Mouse (Mus musculus) heart, embryonic 14.5 days (tissue): ENCODE results near the gene Med27. TPM values are rescaled to one million over a fixed set of nuclear protein-coding genes. Genes with fewer than 3 reads are reported as not detected.

Experiments used
- ATAC-seq: fragments of 200-750 bp; cut with Nextera tagmentation; 2 replicates; pipeline ENCODE4 v1.8.0; 2017; ENCODE audit warnings: low read depth, moderate TSS enrichment; ENCODE audit not compliant: insufficient number of reproducible peaks, insufficient read depth, low FRiP score
- H3K27ac ChIP-seq, 2 experiments: fragments of 200-500 bp in 1 of 2; fragments of 300-500 bp in 1 of 2; sonication (generic) in 1 of 2; replicated peaks in 1 of 2; 2 replicates each; pipeline ENCODE4 v1.5.1; 2012 to 2014; ENCODE audit warnings: low read depth in 2 of 2, low read length in 2 of 2, control low read depth in 1 of 2, mild to moderate bottlenecking in 1 of 2, mixed read lengths in 1 of 2; ENCODE audit not compliant: control insufficient read depth in 1 of 2, insufficient read depth in 1 of 2
- H3K27me3 ChIP-seq: fragments of 300-500 bp; sonication (generic); 2 replicates; pipeline ENCODE4 v1.6.1; 2014; ENCODE audit warnings: mild to moderate bottlenecking, low read length, control low read depth; ENCODE audit not compliant: control insufficient read depth, insufficient read depth
- H3K36me3 ChIP-seq: fragments of 300-500 bp; sonication (generic); 2 replicates; pipeline ENCODE4 v1.6.1; 2014; ENCODE audit warnings: mild to moderate bottlenecking, control low read depth, low read length, mixed read lengths; ENCODE audit not compliant: control insufficient read depth, insufficient read depth
- H3K4me1 ChIP-seq, 2 experiments: fragments of 200-500 bp in 1 of 2; fragments of 300-500 bp in 1 of 2; sonication (generic) in 1 of 2; 2 replicates each; pipeline ENCODE4 v1.6.1; 2012 to 2014; ENCODE audit warnings: low read length in 2 of 2, control low read depth in 1 of 2, mixed read lengths in 1 of 2; ENCODE audit not compliant: control insufficient read depth in 2 of 2, insufficient read depth in 2 of 2
- H3K4me2 ChIP-seq: fragments of 300-500 bp; sonication (generic); 2 replicates; pipeline ENCODE4 v1.6.1; 2014; ENCODE audit warnings: mild to moderate bottlenecking, low read length
- H3K4me3 ChIP-seq, 2 experiments: fragments of 200-500 bp in 1 of 2; fragments of 300-500 bp in 1 of 2; sonication (generic) in 1 of 2; 2 replicates each; pipeline ENCODE4 v1.5.1; 2012 to 2014; ENCODE audit warnings: low read length in 2 of 2, mild to moderate bottlenecking in 2 of 2, control low read depth in 1 of 2, low read depth in 1 of 2, moderate library complexity in 1 of 2; ENCODE audit not compliant: control insufficient read depth in 1 of 2, insufficient read depth in 1 of 2
- H3K9ac ChIP-seq: fragments of 300-500 bp; sonication (generic); 2 replicates; pipeline ENCODE4 v1.6.1; 2014; ENCODE audit warnings: mild to moderate bottlenecking, low read length
- H3K9me3 ChIP-seq: fragments of 300-500 bp; sonication (generic); 2 replicates; pipeline ENCODE4 v1.6.1; 2016; ENCODE audit warnings: low read length, control low read depth; ENCODE audit not compliant: control insufficient read depth
- WGBS: fragments of 180-500 bp; shearing (Covaris S2); extraction: QIAGEN DNeasy Blood & Tissue Kit; methylation state at CpG from one replicate; pipeline ENCODE4 v1.1.7; 2014; 5-methylcytosine and 5-hydroxymethylcytosine counted together
- polyA plus RNA-seq: library from polyadenylated mRNA; unstranded; fragments of >200 nt; fragmentation: Nextera tagmentation; extraction: Ambion mirVana; gene quantifications from 2 replicates; pipeline ENCODE4 v1.2.1, GENCODE M21; 2014

The Med27 gene
- polyA plus RNA-seq, 1 experiment from 2014 or later, result 34.5 TPM

DNA sequence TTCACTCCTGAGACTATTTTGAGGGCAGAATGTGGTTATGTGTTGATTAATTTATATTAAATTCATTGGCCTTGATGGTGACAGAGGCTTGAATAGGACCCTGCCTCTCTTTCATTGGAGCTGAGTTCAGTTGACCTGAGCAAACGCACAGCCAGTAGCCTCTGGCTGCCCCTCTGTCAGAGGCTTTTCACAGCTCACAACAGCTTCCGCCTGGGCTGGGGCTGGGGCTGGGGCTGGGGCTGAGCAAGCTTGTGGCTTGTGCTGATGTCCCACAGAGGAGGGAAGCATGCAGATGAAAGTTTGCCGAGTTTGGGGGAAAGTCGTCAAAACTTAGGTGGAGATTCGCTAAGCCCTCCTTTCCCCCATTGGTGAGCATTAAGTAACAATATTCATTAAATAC, 72.8 kb downstream of the Med27 start:
- Histone ChIP-seq H3K27ac (no peak overlapping the region), H3K4me2 (no peak overlapping the region), H3K9me3 (no peaks in the 10 kb centered on the region), H3K4me1 (peaks cover 2 to 11% of the 10 kb centered on the region in 2 experiments; a peak in 3 of 4 replicates), H3K27me3 (no peaks in the 10 kb centered on the region), H3K4me3 (no peak overlapping the region), H3K9ac (no peak overlapping the region), H3K36me3 (no peaks in the 10 kb centered on the region)
- 46% methylated on average over 5 of the region's 5 CpGs for WGBS
- ATAC-seq, result no peak

DNA sequence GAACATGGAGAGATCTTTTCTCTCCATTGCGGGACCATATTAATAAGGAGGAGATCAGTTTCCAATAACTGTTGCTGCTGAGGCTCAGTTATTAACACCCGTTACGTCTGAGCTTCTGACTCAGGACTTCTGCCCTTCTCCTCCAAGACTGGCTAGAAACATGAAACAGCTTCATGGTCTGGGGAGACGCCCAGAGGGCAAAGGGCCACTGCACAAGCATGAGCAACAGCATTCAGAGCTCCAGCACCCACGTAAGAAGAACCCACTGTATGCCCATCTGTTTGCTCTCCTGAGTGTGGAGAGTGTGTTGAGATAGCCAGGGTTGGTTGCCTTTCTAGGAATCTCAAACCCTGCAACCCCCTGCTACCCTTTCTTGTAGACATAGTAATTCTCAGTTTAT, 73.3 kb downstream of the Med27 start:
- H3K27ac ChIP-seq, result no peak overlapping the region
- no peaks in the 10 kb centered on the region for H3K36me3 ChIP-seq
- WGBS, result 87% methylated on average over 5 of the region's 5 CpGs
- H3K9ac ChIP-seq, result no peak overlapping the region
- ATAC-seq, result no peak
- H3K27me3 ChIP-seq, result no peaks in the 10 kb centered on the region
- peaks cover 2 to 11% of the 10 kb centered on the region in 2 experiments; a peak in 3 of 4 replicates for H3K4me1 ChIP-seq
- H3K4me3 ChIP-seq, result no peak overlapping the region
- no peak overlapping the region for H3K4me2 ChIP-seq
- H3K9me3 ChIP-seq, result no peaks in the 10 kb centered on the region

DNA sequence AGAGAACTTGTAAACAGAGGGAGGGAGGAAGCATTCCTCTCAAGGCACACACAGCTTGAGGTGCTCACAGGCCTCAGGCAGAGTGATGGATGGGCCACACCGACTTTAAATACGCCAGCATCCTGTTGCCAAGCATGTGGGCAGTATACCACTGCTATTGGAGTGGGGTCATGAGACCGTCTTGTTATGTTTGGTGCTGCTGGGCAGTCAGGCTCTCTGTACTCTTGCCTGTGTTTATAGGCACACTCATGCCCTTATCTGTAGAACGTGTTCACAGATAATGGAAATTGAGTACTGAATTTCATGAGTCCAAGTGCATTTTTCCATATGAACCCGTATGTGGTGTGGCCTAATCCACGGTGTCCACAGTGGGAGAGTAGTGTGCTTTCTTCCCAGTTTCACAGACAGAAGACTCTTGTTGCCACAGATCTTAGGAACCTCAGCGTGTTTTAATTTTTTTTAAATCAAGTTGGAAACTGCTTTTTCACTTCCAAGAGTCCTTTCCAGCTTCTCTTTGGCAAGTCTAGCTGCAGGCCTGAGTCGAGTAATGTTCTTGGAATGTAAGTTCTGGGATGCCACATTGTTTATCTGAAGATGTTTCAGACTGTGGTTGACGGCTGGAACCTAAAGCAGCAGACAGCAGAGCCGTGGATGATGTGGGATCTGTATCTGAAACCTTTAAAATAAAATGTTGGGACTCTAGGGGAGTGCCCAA, 75.7 kb downstream of the Med27 start:
- WGBS, result 51% methylated on average over 10 of the region's 10 CpGs

GRCm38 (mm10) chr2:29423059-29423458, 76.4 kb downstream of the Med27 start:
- H3K4me3 ChIP-seq, result no peak overlapping the region
- no peak overlapping the region for H3K9ac ChIP-seq
- no peak overlapping the region for H3K27ac ChIP-seq
- 66% methylated on average over 3 of the region's 3 CpGs for WGBS
- no peaks in the 10 kb centered on the region for H3K27me3 ChIP-seq
- H3K4me2 ChIP-seq, result no peak overlapping the region
- no peaks in the 10 kb centered on the region for H3K36me3 ChIP-seq
- no peaks in the 10 kb centered on the region for H3K9me3 ChIP-seq
- H3K4me1 ChIP-seq, result peaks cover 10 to 20% of the 10 kb centered on the region in 2 experiments
- no peak for ATAC-seq

More for the DNA sequence above, 75.7 kb downstream of the Med27 start:
- Histone ChIP-seq H3K36me3 (no peaks in the 10 kb centered on the region), H3K4me2 (no peak overlapping the region), H3K4me1 (peaks cover 10 to 15% of the 10 kb centered on the region in 2 experiments), H3K4me3 (no peak overlapping the region), H3K27me3 (no peaks in the 10 kb centered on the region), H3K9me3 (no peaks in the 10 kb centered on the region), H3K27ac (no peak overlapping the region), H3K9ac (no peak overlapping the region)
- no peak for ATAC-seq

GRCm38 (mm10) chr2:29425386-29425785, 78.8 kb downstream of the Med27 start:
- H3K4me3 ChIP-seq, result no peak overlapping the region
- 83% methylated on average over 2 of the region's 2 CpGs for WGBS
- no peak overlapping the region for H3K9ac ChIP-seq
- H3K36me3 ChIP-seq, result no peaks in the 10 kb centered on the region
- H3K4me1 ChIP-seq, result peaks cover 10 to 20% of the 10 kb centered on the region in 2 experiments
- ATAC-seq, result no peak
- H3K9me3 ChIP-seq, result no peaks in the 10 kb centered on the region
- H3K4me2 ChIP-seq, result no peak overlapping the region
- H3K27ac ChIP-seq, result no peak overlapping the region
- no peaks in the 10 kb centered on the region for H3K27me3 ChIP-seq

GRCm38 (mm10) chr2:29426684-29427083, 80.1 kb downstream of the Med27 start:
- H3K9me3 ChIP-seq, result no peaks in the 10 kb centered on the region
- WGBS, result 22% methylated on average over 3 of the region's 3 CpGs
- H3K9ac ChIP-seq, result no peak overlapping the region
- peak; percentile 72 for ATAC-seq
- H3K4me1 ChIP-seq, result peaks cover 10 to 20% of the 10 kb centered on the region in 2 experiments
- H3K36me3 ChIP-seq, result no peaks in the 10 kb centered on the region
- H3K4me3 ChIP-seq, result no peak overlapping the region
- H3K4me2 ChIP-seq, result no peak overlapping the region
- no peaks in the 10 kb centered on the region for H3K27me3 ChIP-seq
- H3K27ac ChIP-seq, result peak overlapping the region in 1 of 2 experiments; percentile 4; a peak in 1 of 4 replicates

GRCm38 (mm10) chr2:29432565-29432964, 85.9 kb downstream of the Med27 start:
- Histone ChIP-seq H3K36me3 (no peaks in the 10 kb centered on the region), H3K9me3 (no peaks in the 10 kb centered on the region), H3K27me3 (no peaks in the 10 kb centered on the region), H3K4me1 (peaks cover 11 to 24% of the 10 kb centered on the region in 2 experiments), H3K9ac (no peak overlapping the region), H3K4me2 (no peak overlapping the region), H3K4me3 (no peak overlapping the region), H3K27ac (peak overlapping the region; percentile 25 to 26; a peak in 3 of 4 replicates)
- peak; percentile 45; the same call in 1 of the 2 replicates for ATAC-seq
- 22% methylated on average over 5 of the region's 5 CpGs for WGBS

DNA sequence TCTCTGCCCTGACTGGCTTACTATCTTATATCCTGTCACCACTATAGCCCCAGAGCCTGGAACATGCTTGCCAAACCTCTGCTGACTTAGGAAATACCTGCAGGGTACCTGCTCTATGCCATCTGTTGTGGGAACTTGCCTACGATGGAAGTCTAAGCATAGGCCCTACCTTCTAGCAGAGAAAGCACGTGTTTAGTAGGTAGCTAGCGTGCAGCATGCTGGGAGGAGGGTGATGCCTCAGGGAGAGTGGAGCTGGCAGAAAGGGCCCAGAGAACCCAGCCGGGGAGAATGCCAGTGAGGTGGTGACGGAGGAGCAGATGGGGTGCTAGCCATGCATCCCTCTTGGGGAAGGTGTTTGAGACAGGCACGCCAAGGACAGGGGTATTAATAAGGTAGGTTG, 89.8 kb downstream of the Med27 start:
- no peak overlapping the region for H3K4me3 ChIP-seq
- no peak overlapping the region for H3K4me2 ChIP-seq
- no peak for ATAC-seq
- H3K4me1 ChIP-seq, result peaks cover 23 to 34% of the 10 kb centered on the region in 2 experiments
- no peaks in the 10 kb centered on the region for H3K27me3 ChIP-seq
- H3K36me3 ChIP-seq, result no peaks in the 10 kb centered on the region
- H3K9ac ChIP-seq, result no peak overlapping the region
- H3K27ac ChIP-seq, result no peak overlapping the region
- no peaks in the 10 kb centered on the region for H3K9me3 ChIP-seq
- 90% methylated on average over 6 of the region's 6 CpGs for WGBS
